Mouse (Mus musculus): ENCODE measurements at regions not wholly inside any gene's neighbourhood (a gene's known extent, or its start where the extent isn't known, plus 50 kb on each side); places are given as distances from the start of the nearest gene placed in this dataset.

DNA sequence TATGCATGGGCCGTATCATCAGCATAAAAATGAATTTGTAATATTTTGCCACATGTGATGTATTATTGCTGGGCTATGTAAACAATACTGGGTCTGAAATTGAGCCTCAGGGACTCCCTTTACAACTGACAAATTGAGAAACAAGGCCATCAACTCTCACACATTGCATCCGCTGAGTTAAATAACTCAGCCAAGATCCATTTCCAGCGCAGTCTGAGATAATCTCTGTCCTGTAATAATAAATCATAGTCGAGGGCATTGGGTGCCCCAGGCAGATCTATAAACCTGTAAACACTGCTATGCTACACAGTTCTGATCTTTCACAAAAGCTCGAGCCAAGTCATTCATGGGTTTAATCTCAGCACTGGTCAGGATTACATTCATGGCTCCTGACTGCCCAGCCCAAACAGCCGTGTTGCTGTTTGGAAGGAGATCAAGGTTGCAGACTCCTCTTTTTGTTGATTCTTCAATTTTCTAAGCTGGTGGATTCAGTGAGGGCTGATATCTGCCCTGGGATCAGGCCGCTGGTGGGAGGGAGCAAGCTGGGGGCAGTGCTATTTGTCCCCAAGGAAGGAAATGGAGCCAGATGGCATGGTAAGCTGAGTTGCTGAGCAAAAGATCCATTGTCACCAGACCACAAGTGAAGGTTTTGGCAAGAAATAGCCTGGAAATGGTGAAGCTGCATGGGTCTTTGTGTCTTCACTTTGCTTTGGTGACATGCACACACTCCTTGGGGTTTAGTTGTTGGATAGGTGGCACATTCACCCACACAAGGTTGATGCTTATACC, 160.0 kb upstream of the Bmper start:
- Histone ChIP-seq H3K4me3 (ENCODE audit: low read depth, low read length) (no peak overlapping the region), H3K4me1 (ENCODE audit: control insufficient read depth, insufficient read depth, low read length) (peaks cover 27% of the 10 kb centered on the region), H3K27me3 (ENCODE audit: control insufficient read depth, insufficient read depth, low read length) (no peaks in the 10 kb centered on the region), H3K9me3 (ENCODE audit: control insufficient read depth, low read length) (no peaks in the 10 kb centered on the region), H3K36me3 (ENCODE audit: control insufficient read depth, insufficient read depth, low read length) (no peaks in the 10 kb centered on the region), H3K9ac (ENCODE audit: low read length) (no peak overlapping the region), H3K27ac (ENCODE audit: low read depth, low read length) (peak overlapping the region; percentile 51), H3K4me2 (ENCODE audit: low read depth) (no peak overlapping the region)
- 45% methylated on average over 7 of the region's 7 CpGs for WGBS
- DNase-seq (ENCODE audit: low spot score): no peak
- ATAC-seq (ENCODE audit: insufficient read depth, low FRiP score, low TSS enrichment): peak; percentile 25; the same call in 1 of the 2 replicates

DNA sequence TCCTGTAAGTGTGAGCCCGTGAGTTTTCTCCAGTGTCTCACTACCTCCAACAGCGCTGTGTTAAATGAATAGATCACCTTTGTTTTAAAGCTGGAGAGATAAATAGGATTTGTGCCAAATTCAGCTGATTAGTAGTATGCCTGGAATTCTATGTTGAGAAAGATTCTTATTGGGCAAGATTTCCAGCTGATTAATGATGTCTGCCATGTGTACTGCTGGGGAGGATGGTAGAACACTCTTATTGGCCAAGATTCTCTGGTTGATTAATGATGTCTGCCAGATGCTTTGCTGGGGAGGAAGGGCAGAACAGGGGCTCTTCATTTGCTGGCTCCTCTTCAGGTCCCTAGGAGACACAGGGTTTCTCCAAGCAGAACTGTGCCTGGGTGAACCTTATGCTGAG, 158.9 kb upstream of the Bmper start:
- H3K4me1 ChIP-seq (ENCODE audit: control insufficient read depth, insufficient read depth, low read length): peaks cover 27% of the 10 kb centered on the region
- ATAC-seq (ENCODE audit: insufficient read depth, low FRiP score, low TSS enrichment) (no peak), DNase-seq (ENCODE audit: low spot score) (no peak)
- no peak overlapping the region for H3K4me2 ChIP-seq (ENCODE audit: low read depth)
- H3K9ac ChIP-seq (ENCODE audit: low read length): no peak overlapping the region
- no peaks in the 10 kb centered on the region for H3K27me3 ChIP-seq (ENCODE audit: control insufficient read depth, insufficient read depth, low read length)
- WGBS: 90% methylated on average over 2 of the region's 2 CpGs
- no peak overlapping the region for H3K4me3 ChIP-seq (ENCODE audit: low read depth, low read length)
- H3K36me3 ChIP-seq (ENCODE audit: control insufficient read depth, insufficient read depth, low read length): no peaks in the 10 kb centered on the region
- no peaks in the 10 kb centered on the region for H3K9me3 ChIP-seq (ENCODE audit: control insufficient read depth, low read length)
- no peak overlapping the region for H3K27ac ChIP-seq (ENCODE audit: low read depth, low read length)

DNA sequence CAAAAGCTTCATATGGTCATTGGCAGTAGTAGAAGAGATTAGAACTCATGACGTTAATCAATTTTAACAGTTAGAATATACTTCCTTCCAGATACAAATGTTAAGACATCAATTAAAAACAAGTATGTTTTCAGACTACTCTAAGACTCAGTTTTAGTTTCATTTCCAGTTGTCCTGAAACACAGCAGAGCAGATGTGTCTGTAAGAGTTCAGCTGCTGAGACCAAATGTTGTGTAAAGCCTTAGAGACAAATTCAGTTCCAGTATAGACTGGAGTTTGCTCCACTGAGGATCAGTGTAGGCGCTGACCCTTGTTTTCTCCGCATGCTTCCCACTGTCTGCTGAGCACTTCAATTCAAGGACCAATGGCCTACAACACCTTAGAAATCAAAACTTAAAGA, 158.1 kb upstream of the Bmper start:
- Histone ChIP-seq H3K9me3 (ENCODE audit: control insufficient read depth, low read length) (no peaks in the 10 kb centered on the region), H3K4me1 (ENCODE audit: control insufficient read depth, insufficient read depth, low read length) (peaks cover 27% of the 10 kb centered on the region), H3K4me2 (ENCODE audit: low read depth) (no peak overlapping the region), H3K36me3 (ENCODE audit: control insufficient read depth, insufficient read depth, low read length) (no peaks in the 10 kb centered on the region), H3K27me3 (ENCODE audit: control insufficient read depth, insufficient read depth, low read length) (no peaks in the 10 kb centered on the region), H3K27ac (ENCODE audit: low read depth, low read length) (no peak overlapping the region), H3K9ac (ENCODE audit: low read length) (no peak overlapping the region), H3K4me3 (ENCODE audit: low read depth, low read length) (no peak overlapping the region)
- 96% methylated on average over 3 of the region's 3 CpGs for WGBS
- DNase-seq (ENCODE audit: low spot score) (no peak), ATAC-seq (ENCODE audit: insufficient read depth, low FRiP score, low TSS enrichment) (no peak)

DNA sequence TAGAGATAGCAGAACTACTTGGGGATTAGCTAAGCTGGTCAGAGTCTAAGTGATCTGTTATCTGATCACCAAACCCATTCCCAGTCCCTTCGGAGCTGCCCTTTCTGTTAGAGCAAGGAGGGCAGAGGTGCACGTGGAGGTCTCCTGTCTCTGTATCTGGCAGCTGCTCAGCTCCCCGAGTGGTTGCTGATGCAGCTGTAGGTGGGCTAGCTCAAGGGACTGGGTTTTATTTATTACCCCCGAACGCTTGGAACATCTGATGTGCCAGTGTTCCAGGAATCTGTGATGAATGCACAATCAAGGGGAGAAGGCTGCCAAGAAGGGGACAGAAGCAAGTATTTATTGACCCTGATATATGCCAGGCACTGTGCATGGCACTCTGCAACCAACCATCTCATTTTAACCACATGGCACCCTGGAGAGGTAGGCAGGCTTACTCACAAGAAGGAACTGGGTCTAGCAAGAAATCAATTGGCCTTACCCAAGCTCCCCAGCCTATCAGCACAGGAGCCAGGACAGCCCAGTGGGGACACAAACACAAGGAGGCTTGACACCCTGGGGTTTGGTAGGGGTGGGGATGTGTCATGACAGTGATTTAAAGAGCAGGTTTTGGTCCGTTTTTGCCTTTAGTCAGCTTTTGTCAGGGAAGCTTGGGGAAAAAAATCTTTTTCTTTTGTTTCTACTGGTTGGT, 154.6 kb upstream of the Bmper start:
- ATAC-seq (ENCODE audit: insufficient read depth, low FRiP score, low TSS enrichment): no peak
- no peaks in the 10 kb centered on the region for H3K27me3 ChIP-seq (ENCODE audit: control insufficient read depth, insufficient read depth, low read length)
- WGBS: 46% methylated on average over 6 of the region's 6 CpGs
- H3K9me3 ChIP-seq (ENCODE audit: control insufficient read depth, low read length): no peaks in the 10 kb centered on the region
- H3K9ac ChIP-seq (ENCODE audit: low read length): no peak overlapping the region
- H3K4me1 ChIP-seq (ENCODE audit: control insufficient read depth, insufficient read depth, low read length): no peaks in the 10 kb centered on the region
- no peak overlapping the region for H3K4me3 ChIP-seq (ENCODE audit: low read depth, low read length)
- H3K4me2 ChIP-seq (ENCODE audit: low read depth): no peak overlapping the region
- H3K36me3 ChIP-seq (ENCODE audit: control insufficient read depth, insufficient read depth, low read length): no peaks in the 10 kb centered on the region
- no peak overlapping the region for H3K27ac ChIP-seq (ENCODE audit: low read depth, low read length)
- DNase-seq (ENCODE audit: low spot score): no peak

GRCm38 (mm10) chr9:23069161-23069560, 153.7 kb upstream of the Bmper start:
- no peaks in the 10 kb centered on the region for H3K9me3 ChIP-seq (ENCODE audit: control insufficient read depth, low read length)
- no peak overlapping the region for H3K4me3 ChIP-seq (ENCODE audit: low read depth, low read length)
- H3K27ac ChIP-seq (ENCODE audit: low read depth, low read length): no peak overlapping the region
- no peaks in the 10 kb centered on the region for H3K4me1 ChIP-seq (ENCODE audit: control insufficient read depth, insufficient read depth, low read length)
- WGBS: 88% methylated on average over 7 of the region's 7 CpGs
- H3K4me2 ChIP-seq (ENCODE audit: low read depth): no peak overlapping the region
- no peaks in the 10 kb centered on the region for H3K27me3 ChIP-seq (ENCODE audit: control insufficient read depth, insufficient read depth, low read length)
- no peaks in the 10 kb centered on the region for H3K36me3 ChIP-seq (ENCODE audit: control insufficient read depth, insufficient read depth, low read length)
- ATAC-seq (ENCODE audit: insufficient read depth, low FRiP score, low TSS enrichment): no peak
- no peak overlapping the region for H3K9ac ChIP-seq (ENCODE audit: low read length)
- no peak for DNase-seq (ENCODE audit: low spot score)

- no peaks in the 10 kb centered on the region for H3K27me3 ChIP-seq (ENCODE audit: control insufficient read depth, insufficient read depth, low read length)
- DNase-seq (ENCODE audit: low spot score) (no peak), ATAC-seq (ENCODE audit: insufficient read depth, low FRiP score, low TSS enrichment) (no peak)
- 47% methylated on average over 2 of the region's 2 CpGs for WGBS
- H3K36me3 ChIP-seq (ENCODE audit: control insufficient read depth, insufficient read depth, low read length): no peaks in the 10 kb centered on the region
- H3K9me3 ChIP-seq (ENCODE audit: control insufficient read depth, low read length): no peaks in the 10 kb centered on the region
- no peak overlapping the region for H3K4me2 ChIP-seq (ENCODE audit: low read depth)
- no peaks in the 10 kb centered on the region for H3K4me1 ChIP-seq (ENCODE audit: control insufficient read depth, insufficient read depth, low read length)
- no peak overlapping the region for H3K4me3 ChIP-seq (ENCODE audit: low read depth, low read length)
- H3K27ac ChIP-seq (ENCODE audit: low read depth, low read length): no peak overlapping the region
- no peak overlapping the region for H3K9ac ChIP-seq (ENCODE audit: low read length)
These were observed 151.9 kb upstream of the Bmper start for GRCm38 (mm10) chr9:23071006-23071405.

- ATAC-seq (ENCODE audit: insufficient read depth, low FRiP score, low TSS enrichment): no peak
- no peak for DNase-seq (ENCODE audit: low spot score)
- no peak overlapping the region for H3K4me2 ChIP-seq (ENCODE audit: low read depth)
- H3K9me3 ChIP-seq (ENCODE audit: control insufficient read depth, low read length): no peaks in the 10 kb centered on the region
- H3K27me3 ChIP-seq (ENCODE audit: control insufficient read depth, insufficient read depth, low read length): no peaks in the 10 kb centered on the region
- no peak overlapping the region for H3K9ac ChIP-seq (ENCODE audit: low read length)
- H3K36me3 ChIP-seq (ENCODE audit: control insufficient read depth, insufficient read depth, low read length): no peaks in the 10 kb centered on the region
- H3K27ac ChIP-seq (ENCODE audit: low read depth, low read length): no peak overlapping the region
- H3K4me3 ChIP-seq (ENCODE audit: low read depth, low read length): no peak overlapping the region
- no peaks in the 10 kb centered on the region for H3K4me1 ChIP-seq (ENCODE audit: control insufficient read depth, insufficient read depth, low read length)
- WGBS: 87% methylated on average over 8 of the region's 8 CpGs
These were observed 150.1 kb upstream of the Bmper start for GRCm38 (mm10) chr9:23072741-23073140.

- DNase-seq (ENCODE audit: low spot score) (peak; percentile 87), ATAC-seq (ENCODE audit: insufficient read depth, low FRiP score, low TSS enrichment) (peak; percentile 85)
- Histone ChIP-seq H3K9ac (ENCODE audit: low read length) (peak overlapping the region; percentile 26; the same call in 1 of the 2 replicates), H3K27ac (ENCODE audit: low read depth, low read length) (peak overlapping the region; percentile 67), H3K4me1 (ENCODE audit: control insufficient read depth, insufficient read depth, low read length) (peaks cover 2% of the 10 kb centered on the region; the same call in 1 of the 2 replicates), H3K36me3 (ENCODE audit: control insufficient read depth, insufficient read depth, low read length) (no peaks in the 10 kb centered on the region), H3K9me3 (ENCODE audit: control insufficient read depth, low read length) (no peaks in the 10 kb centered on the region), H3K4me2 (ENCODE audit: low read depth) (no peak overlapping the region), H3K4me3 (ENCODE audit: low read depth, low read length) (no peak overlapping the region), H3K27me3 (ENCODE audit: control insufficient read depth, insufficient read depth, low read length) (no peaks in the 10 kb centered on the region)
- WGBS: 40% methylated on average over 17 of the region's 17 CpGs
These were observed 139.3 kb upstream of the Bmper start for GRCm38 (mm10) chr9:23083562-23083961.

GRCm38 (mm10) chr9:23089339-23089738, 133.5 kb upstream of the Bmper start:
- Histone ChIP-seq H3K9ac (ENCODE audit: low read length) (no peak overlapping the region), H3K9me3 (ENCODE audit: control insufficient read depth, low read length) (no peaks in the 10 kb centered on the region), H3K36me3 (ENCODE audit: control insufficient read depth, insufficient read depth, low read length) (no peaks in the 10 kb centered on the region), H3K4me1 (ENCODE audit: control insufficient read depth, insufficient read depth, low read length) (no peaks in the 10 kb centered on the region; the same call in 1 of the 2 replicates), H3K27me3 (ENCODE audit: control insufficient read depth, insufficient read depth, low read length) (no peaks in the 10 kb centered on the region), H3K4me2 (ENCODE audit: low read depth) (no peak overlapping the region), H3K27ac (ENCODE audit: low read depth, low read length) (no peak overlapping the region), H3K4me3 (ENCODE audit: low read depth, low read length) (no peak overlapping the region)
- no peak for DNase-seq (ENCODE audit: low spot score)
- WGBS: 88% methylated on average over 2 of the region's 2 CpGs
- ATAC-seq (ENCODE audit: insufficient read depth, low FRiP score, low TSS enrichment): no peak

All from neural tube, embryonic 11.5 days (tissue).